Mouse (Mus musculus): ENCODE results near the gene Cnih2.
A peak's percentile ranks its signal among the peaks of the same experiment; 100 is the strongest.

Gene Cnih2

GRCm38 (mm10) chr19:5068570-5069234, 29.6 kb downstream of the Cnih2 start:
- no peak for DNase-seq (ENCODE audit: low spot score in 2 of 2)

- peak in 1 of 2 experiments; percentile 25 for DNase-seq (ENCODE audit: low spot score in 2 of 2)
These were observed 30.3 kb downstream of the Cnih2 start, which contains the start of gene Cd248 for GRCm38 (mm10) chr19:5067867-5068569. Cd248 (plus strand) TSS chr19:5068078.

- DNase-seq (ENCODE audit: low spot score in 2 of 2), result peak in 1 of 2 experiments; percentile 51
These were observed 31.1 kb downstream of the Cnih2 start for GRCm38 (mm10) chr19:5067040-5067799.

GRCm38 (mm10) chr19:5065104-5065503, 33.2 kb downstream of the Cnih2 start:
- DNase-seq (ENCODE audit: low spot score in 2 of 2), result no peak

- DNase-seq (ENCODE audit: low spot score in 2 of 2), result no peak
These were observed 35.9 kb downstream of the Cnih2 start for GRCm38 (mm10) chr19:5062446-5062845.

GRCm38 (mm10) chr19:5062041-5062440, 36.3 kb downstream of the Cnih2 start:
- no peak for DNase-seq (ENCODE audit: low spot score in 2 of 2)

GRCm38 (mm10) chr19:5060365-5061330, 37.7 kb downstream of the Cnih2 start:
- DNase-seq (ENCODE audit: low spot score in 2 of 2), result no peak

GRCm38 (mm10) chr19:5058801-5059771, 39.2 kb downstream of the Cnih2 start:
- no peak for DNase-seq (ENCODE audit: low spot score in 2 of 2)

- no peak for DNase-seq (ENCODE audit: low spot score in 2 of 2)
These were observed 40.2 kb downstream of the Cnih2 start for GRCm38 (mm10) chr19:5057876-5058775.

GRCm38 (mm10) chr19:5056251-5056650, 42.1 kb downstream of the Cnih2 start:
- no peak for DNase-seq (ENCODE audit: low spot score in 2 of 2)

- DNase-seq (ENCODE audit: low spot score in 2 of 2), result no peak
These were observed 44.4 kb downstream of the Cnih2 start for GRCm38 (mm10) chr19:5053909-5054308.

- no peak for DNase-seq (ENCODE audit: low spot score in 2 of 2)
These were observed 45.5 kb downstream of the Cnih2 start for GRCm38 (mm10) chr19:5052853-5053252.

- no peak for DNase-seq (ENCODE audit: low spot score in 2 of 2)
These were observed 46.0 kb downstream of the Cnih2 start for GRCm38 (mm10) chr19:5052166-5052822.

- no peak for DNase-seq (ENCODE audit: low spot score in 2 of 2)
These were observed 46.8 kb downstream of the Cnih2 start for GRCm38 (mm10) chr19:5051515-5051914.

GRCm38 (mm10) chr19:5051031-5051430, 47.3 kb downstream of the Cnih2 start:
- DNase-seq (ENCODE audit: low spot score in 2 of 2), result no peak

- DNase-seq (ENCODE audit: low spot score in 2 of 2), result no peak
These were observed 48.0 kb downstream of the Cnih2 start, which contains the start of gene Rin1 for GRCm38 (mm10) chr19:5050047-5050905. Rin1 (plus strand) TSS chr19:5050481.

- DNase-seq (ENCODE audit: low spot score in 2 of 2), result no peak
These were observed 49.0 kb downstream of the Cnih2 start for GRCm38 (mm10) chr19:5049325-5049724.
